Mouse (Mus musculus) c-Kit-positive CD71-positive TER-119-negative erythroid progenitor cells, embryonic 14.5 days (primary cell): ENCODE measurements around the gene Mrgpra1.
"Not testable (repeated sequence)": the region's sequence is repeated elsewhere in the genome, so short reads cannot be mapped to it uniquely, and the experiment has no call there.

ENCODE experiments used
- DNase-seq: peaks from one replicate; pipeline ENCODE4 v3.0.0-alpha.2; 2013; ENCODE audit warnings: low read depth

Mrgpra1 gene

GRCm38 (mm10) chr7:47354140-47354539, at the start of gene Mrgpra1:
Mrgpra1 (minus strand) TSS chr7:47354240.
- no peak for DNase-seq

GRCm38 (mm10) chr7:47401125-47401524, 47.1 kb upstream of the Mrgpra1 start:
- DNase-seq: no peak

- DNase-seq: no peak
These were observed 5.6 kb downstream of the Mrgpra1 start for GRCm38 (mm10) chr7:47348421-47348820.

- DNase-seq: no peak
These were observed 8.0 kb downstream of the Mrgpra1 start for GRCm38 (mm10) chr7:47345905-47346478.

GRCm38 (mm10) chr7:47341887-47342286, 12.2 kb downstream of the Mrgpra1 start:
- DNase-seq: not testable (repeated sequence)

- not testable (repeated sequence) for DNase-seq
These were observed 12.7 kb downstream of the Mrgpra1 start for GRCm38 (mm10) chr7:47341389-47341788.

GRCm38 (mm10) chr7:47318299-47318698, 35.7 kb downstream of the Mrgpra1 start:
- no peak for DNase-seq

GRCm38 (mm10) chr7:47312289-47312688, 41.8 kb downstream of the Mrgpra1 start:
- DNase-seq: no peak

- no peak for DNase-seq
These were observed 44.2 kb downstream of the Mrgpra1 start for GRCm38 (mm10) chr7:47309855-47310254.

GRCm38 (mm10) chr7:47304661-47305060, 49.4 kb downstream of the Mrgpra1 start:
- DNase-seq: not testable (repeated sequence)

GRCm38 (mm10) chr7:47299612-47300011, 54.4 kb downstream of the Mrgpra1 start:
- DNase-seq: not testable (repeated sequence)
